Mouse (Mus musculus) Muller cell, postnatal 12 days (primary cell): ENCODE measurements around the gene 4930404H24Rik.

Source experiments
- DNase-seq: peaks from one replicate; pipeline ENCODE4 v3.0.0-alpha.2; 2015; ENCODE audit errors: inconsistent ontology term

Gene 4930404H24Rik

GRCm38 (mm10) chr2:153509211-153510029, 16.8 kb downstream of the 4930404H24Rik start:
- peak; percentile 44 for DNase-seq

- no peak for DNase-seq
Observed at GRCm38 (mm10) chr2:153510136-153510535, 17.5 kb downstream of the 4930404H24Rik start.

- DNase-seq: no peak
Observed at GRCm38 (mm10) chr2:153511562-153511961, 19.0 kb downstream of the 4930404H24Rik start.

GRCm38 (mm10) chr2:153512416-153513323, 20.1 kb downstream of the 4930404H24Rik start:
- DNase-seq: no peak

GRCm38 (mm10) chr2:153513983-153514382, 21.4 kb downstream of the 4930404H24Rik start:
- DNase-seq: no peak

- no peak for DNase-seq
Observed at GRCm38 (mm10) chr2:153514497-153515380, 22.1 kb downstream of the 4930404H24Rik start.

GRCm38 (mm10) chr2:153515582-153515981, 23.0 kb downstream of the 4930404H24Rik start:
- no peak for DNase-seq

- no peak for DNase-seq
Observed at GRCm38 (mm10) chr2:153516961-153517360, 24.4 kb downstream of the 4930404H24Rik start.

- no peak for DNase-seq
Observed at GRCm38 (mm10) chr2:153520057-153520456, 27.5 kb downstream of the 4930404H24Rik start.

GRCm38 (mm10) chr2:153522270-153522669, 29.7 kb downstream of the 4930404H24Rik start:
- DNase-seq: peak; percentile 52

GRCm38 (mm10) chr2:153523143-153523542, 30.6 kb downstream of the 4930404H24Rik start:
- DNase-seq: no peak

GRCm38 (mm10) chr2:153523656-153524055, 31.1 kb downstream of the 4930404H24Rik start:
- no peak for DNase-seq

- no peak for DNase-seq
Observed at GRCm38 (mm10) chr2:153524727-153525126, 32.1 kb downstream of the 4930404H24Rik start.

- DNase-seq: no peak
Observed at GRCm38 (mm10) chr2:153525906-153526311, 33.3 kb downstream of the 4930404H24Rik start.

GRCm38 (mm10) chr2:153526850-153527530, 34.4 kb downstream of the 4930404H24Rik start:
- DNase-seq: no peak

GRCm38 (mm10) chr2:153527580-153528531, 35.3 kb downstream of the 4930404H24Rik start:
- DNase-seq: peak; percentile 74

- DNase-seq: peak; percentile 64
Observed at GRCm38 (mm10) chr2:153528571-153529364, 36.2 kb downstream of the 4930404H24Rik start.

GRCm38 (mm10) chr2:153529365-153529781, 36.8 kb downstream of the 4930404H24Rik start:
- DNase-seq: peak; percentile 68
